Mouse (Mus musculus) megakaryocyte, embryonic 14.5 days (primary cell): ENCODE data around the gene Atp6v0d1.

Experiments
- FLI1 ChIP-seq: IDR thresholded peaks from 2 replicates; pipeline ENCODE4 v1.6.1; 2012; ENCODE audit warnings: low read length, inconsistent platforms, mixed read lengths
- GATA1 ChIP-seq: IDR thresholded peaks from 3 replicates; pipeline ENCODE4 v1.6.1; 2012; ENCODE audit warnings: mixed read lengths, low read length, inconsistent platforms, borderline replicate concordance

DNA sequence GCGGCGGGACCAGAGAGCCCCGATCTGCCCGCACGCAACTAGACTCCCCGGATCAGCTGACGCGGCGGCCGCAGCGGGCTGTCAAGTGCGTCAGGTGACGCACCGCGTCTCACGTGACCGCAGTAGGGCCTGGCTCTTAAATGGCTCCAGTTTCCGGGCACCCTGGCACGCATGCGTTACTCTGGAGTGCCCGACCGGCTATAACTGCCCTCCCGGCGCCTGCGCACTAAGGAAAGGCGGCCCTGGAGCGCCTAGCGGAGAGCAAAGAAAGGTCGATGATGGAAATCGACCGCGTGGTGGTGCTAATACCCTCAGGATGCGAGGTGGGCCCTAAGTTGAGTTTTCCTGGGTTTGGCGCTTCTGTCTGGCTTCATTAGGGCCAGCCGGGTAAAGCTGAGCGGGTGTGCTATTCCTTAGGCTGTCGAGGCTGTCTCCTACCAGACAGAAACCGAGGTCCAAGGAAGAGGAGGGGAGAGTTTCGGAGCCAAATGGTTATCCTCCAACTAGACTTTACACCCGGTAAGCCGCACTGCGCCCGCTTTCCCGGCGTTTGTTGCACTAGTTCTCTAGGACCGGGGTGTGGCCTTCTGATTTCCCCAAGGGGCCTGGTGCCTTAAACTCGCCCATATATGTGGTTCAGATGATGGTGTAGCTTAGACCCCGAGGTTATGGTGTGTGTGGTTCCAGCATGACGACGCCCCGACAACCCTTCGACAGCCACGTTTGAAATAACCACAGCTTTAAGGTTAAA is at the start of gene Atp6v0d1:
- TF ChIP-seq GATA1 (no peak), FLI1 (no peak)
